Mouse (Mus musculus) adrenal gland, postnatal 36 days (tissue): ENCODE data around the gene Lpp. TPM values are rescaled to one million over a fixed set of nuclear protein-coding genes. Genes with fewer than 3 reads are reported as not detected.
"Not testable (repeated sequence)": the region's sequence is repeated elsewhere in the genome, so short reads cannot be mapped to it uniquely, and the experiment has no call there.

Source experiments
- DNase-seq, 2 experiments: peaks; one replicate each; pipeline ENCODE4 v3.0.0; 2021; ENCODE audit warnings: mixed read lengths in 1 of 2
- microRNA-seq: library from miRNA; unstranded; fragments of <30 nt; microRNA quantifications from one replicate; pipeline ENCODE4 v1.2.0, GENCODE M21; 2021
- total RNA-seq, 2 experiments: library from RNA; stranded (reverse); gene quantifications; 2 replicates each; pipeline ENCODE4 v1.2.3; 2021

Gene Lpp
- total RNA-seq, 2 experiments from 2014 or later: 70.3 to 80.3 TPM

- DNase-seq: no peak
Measured at GRCm38 (mm10) chr16:24990331-24990730, 597.0 kb downstream of the Lpp start.

GRCm38 (mm10) chr16:24991059-24991541 is 597.8 kb downstream of the Lpp start:
- DNase-seq: no peak

- peak in 1 of 2 experiments; percentile 9 for DNase-seq
Measured at GRCm38 (mm10) chr16:24991995-24992394, 598.7 kb downstream of the Lpp start.

- DNase-seq: no peak
Measured at GRCm38 (mm10) chr16:24992494-24992893, 599.2 kb downstream of the Lpp start.

GRCm38 (mm10) chr16:25010980-25011877 is 617.9 kb downstream of the Lpp start:
- DNase-seq: no peak

GRCm38 (mm10) chr16:25012938-25013337 is 619.6 kb downstream of the Lpp start:
- DNase-seq: no peak

GRCm38 (mm10) chr16:25016261-25016836 is 623.0 kb downstream of the Lpp start:
- peak; percentile 14 to 26 for DNase-seq

GRCm38 (mm10) chr16:25017046-25017445 is 623.7 kb downstream of the Lpp start:
- DNase-seq: peak in 1 of 2 experiments; percentile 19

GRCm38 (mm10) chr16:25021743-25022359 is 628.5 kb downstream of the Lpp start:
- DNase-seq: not testable (repeated sequence)

GRCm38 (mm10) chr16:25024591-25024990 is 631.3 kb downstream of the Lpp start:
- DNase-seq: no peak

- DNase-seq: peak; percentile 26 to 49
Measured at GRCm38 (mm10) chr16:25026191-25026590, 632.9 kb downstream of the Lpp start.

- no peak for DNase-seq
Measured at GRCm38 (mm10) chr16:25029548-25029947, 636.2 kb downstream of the Lpp start.

GRCm38 (mm10) chr16:25037361-25037760 is 644.1 kb downstream of the Lpp start:
- DNase-seq: no peak

- DNase-seq: no peak
Measured at GRCm38 (mm10) chr16:25038529-25038928, 645.2 kb downstream of the Lpp start.

GRCm38 (mm10) chr16:25039904-25040303 is 646.6 kb downstream of the Lpp start:
- no peak for DNase-seq

GRCm38 (mm10) chr16:25041165-25041564 is 647.9 kb downstream of the Lpp start:
- peak in 1 of 2 experiments; percentile 22 for DNase-seq

GRCm38 (mm10) chr16:25041855-25042529 is 648.7 kb downstream of the Lpp start:
- peak; percentile 43 to 51 for DNase-seq

Small RNA genes within 50 kb of the gene (microRNA-seq; reads per million reads assigned to microRNA genes)
- 6,035 reads per million, percentile 92 among the genes with 10 or more reads in this experiment for gene Mir28a
